Mouse (Mus musculus) erythroblast, embryonic 14.5 days (primary cell): Measurements from ENCODE around the gene Dst.

Source experiments
- GATA1 ChIP-seq: IDR thresholded peaks from 2 replicates; pipeline ENCODE4 v1.6.1; 2012; ENCODE audit warnings: low read length, inconsistent platforms, mixed read lengths
- TAL1 ChIP-seq: IDR thresholded peaks from 3 replicates; pipeline ENCODE4 v1.6.1; 2012; ENCODE audit warnings: low read length, inconsistent platforms, mixed read lengths

DNA sequence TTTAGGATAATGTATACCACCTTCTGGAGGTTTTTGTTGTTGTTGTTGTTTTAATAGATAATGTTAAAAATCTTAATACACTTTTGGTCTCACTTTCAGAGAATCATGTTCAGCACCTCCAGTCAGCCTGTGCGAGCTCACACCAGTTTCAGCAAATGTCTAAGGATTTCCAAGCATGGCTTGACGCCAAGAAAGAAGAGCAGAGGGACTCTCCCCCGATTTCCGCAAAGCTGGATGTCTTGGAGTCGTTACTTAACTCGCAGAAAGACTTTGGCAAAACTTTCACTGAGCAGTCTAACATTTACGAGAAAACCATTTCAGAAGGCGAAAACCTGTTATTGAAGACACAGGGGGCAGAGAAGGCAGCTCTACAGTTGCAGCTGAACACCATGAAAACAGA is 319.7 kb downstream of the Dst start:
- no peak for TF ChIP-seq TAL1
- TF ChIP-seq GATA1 = no peak
